Mouse (Mus musculus) spleen, adult 2 months (tissue): ENCODE data around the gene 1700034J05Rik.

Source experiments
- CTCF ChIP-seq: fragments of 200-500 bp; IDR thresholded peaks from 2 replicates; pipeline ENCODE4 v1.5.1; 2011; ENCODE audit warnings: mild to moderate bottlenecking, inconsistent platforms; ENCODE audit not compliant: insufficient read depth, insufficient read length, insufficient replicate concordance; ENCODE audit errors: extremely low read depth
- POLR2A ChIP-seq: fragments of 200-500 bp; IDR thresholded peaks from 2 replicates; pipeline ENCODE4 v1.6.1; 2011; ENCODE audit warnings: low read depth, low read length, inconsistent platforms

DNA sequence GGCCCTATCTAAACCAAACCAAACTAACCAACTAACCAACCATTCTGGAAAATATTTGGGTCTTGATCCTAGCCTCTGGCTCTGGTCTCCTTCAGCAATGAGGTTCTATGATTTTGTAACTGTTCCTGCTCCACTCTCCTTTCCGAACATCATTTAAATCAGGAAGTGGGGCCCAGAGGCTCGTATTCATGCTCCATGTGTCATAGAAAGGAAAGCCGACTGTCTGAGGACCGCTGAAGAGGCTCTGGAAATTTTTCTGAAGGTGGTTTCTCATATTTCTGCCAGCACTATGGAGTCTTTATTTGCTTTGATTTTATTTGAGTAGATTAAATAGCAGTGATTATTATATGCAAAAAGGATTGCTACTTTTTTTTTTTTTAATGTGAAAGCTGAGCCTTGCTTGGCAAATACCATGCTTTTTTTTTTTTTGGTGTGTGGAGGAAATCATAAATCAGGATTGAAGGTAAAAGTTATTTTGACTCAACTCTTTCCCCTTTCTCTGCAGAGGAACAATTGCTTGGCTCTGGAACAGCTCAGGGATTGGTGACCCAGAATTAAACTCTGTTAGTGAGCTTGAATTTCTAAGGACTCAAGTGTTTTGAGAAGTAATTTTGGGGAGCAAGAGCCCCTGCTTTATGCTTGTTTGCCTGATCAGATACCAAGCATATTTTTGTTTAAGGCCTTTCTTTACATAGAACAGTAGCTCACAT lies 40.6 kb downstream of the 1700034J05Rik start:
- no peak for TF ChIP-seq CTCF
- no peak for TF ChIP-seq POLR2A
